Mouse (Mus musculus) gastrocnemius, postnatal 36 days (tissue): ENCODE measurements around the gene Olfr370. TPM values are rescaled to one million over a fixed set of nuclear protein-coding genes. Genes with fewer than 3 reads are reported as not detected.

Experiments
- DNase-seq, 2 experiments: peaks; one replicate each; pipeline ENCODE4 v3.0.0; 2022
- intact Hi-C: fragments of 180-260 bp; cut with DNase I; formaldehyde crosslinking; loops from one replicate; pipeline ENCODE4 v1.15.1; 2025
- total RNA-seq, 2 experiments: library from RNA; stranded (reverse); gene quantifications; 2 replicates each; pipeline ENCODE4 v1.2.3; 2021

The Olfr370 gene
- total RNA-seq, 2 experiments from 2014 or later: not detected

DNA sequence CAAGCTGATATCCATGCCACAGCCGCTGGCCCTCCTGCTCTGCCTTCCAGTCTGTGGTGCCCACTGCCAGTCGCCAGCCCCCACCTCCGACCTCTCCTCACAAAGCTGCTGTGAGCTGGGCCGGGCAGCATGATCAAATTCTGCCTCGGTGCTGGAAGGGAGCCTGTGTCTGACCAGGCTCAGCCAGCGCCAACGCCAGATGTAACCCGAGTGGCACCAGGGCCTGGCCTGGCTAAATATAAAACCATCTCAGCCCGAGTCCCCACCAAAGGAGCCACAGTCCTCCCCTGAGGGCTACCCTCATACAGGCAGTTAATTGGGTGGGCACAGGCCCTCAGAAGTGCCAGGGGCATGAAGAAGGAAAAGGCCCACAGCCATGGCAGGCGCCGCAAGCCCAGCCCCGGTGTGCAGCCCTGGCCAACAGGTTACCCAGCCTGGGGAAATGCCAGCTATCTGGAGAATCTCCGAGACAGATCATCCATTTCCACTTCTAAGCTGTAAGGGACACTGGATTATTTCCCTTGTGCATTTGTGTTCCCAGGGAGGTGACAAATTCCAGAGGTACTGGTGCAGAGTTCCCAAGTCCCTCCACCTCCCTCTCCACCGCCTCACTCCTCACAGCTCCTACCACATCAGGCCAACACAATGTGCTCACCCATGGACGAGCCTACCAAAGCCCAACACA lies 39.2 kb downstream of the Olfr370 start:
- intact Hi-C loops: no loop called here

GRCm38 (mm10) chr8:83575561-83576515 lies 40.3 kb downstream of the Olfr370 start:
- intact Hi-C loops: no loop called here
- peak in 1 of 2 experiments; percentile 72 for DNase-seq

More for the DNA sequence above, 39.2 kb downstream of the Olfr370 start:
- peak; percentile 52 to 60 for DNase-seq

GRCm38 (mm10) chr8:83576516-83576895 lies 40.9 kb downstream of the Olfr370 start:
- no peak for DNase-seq
- intact Hi-C loops: no loop called here

DNA sequence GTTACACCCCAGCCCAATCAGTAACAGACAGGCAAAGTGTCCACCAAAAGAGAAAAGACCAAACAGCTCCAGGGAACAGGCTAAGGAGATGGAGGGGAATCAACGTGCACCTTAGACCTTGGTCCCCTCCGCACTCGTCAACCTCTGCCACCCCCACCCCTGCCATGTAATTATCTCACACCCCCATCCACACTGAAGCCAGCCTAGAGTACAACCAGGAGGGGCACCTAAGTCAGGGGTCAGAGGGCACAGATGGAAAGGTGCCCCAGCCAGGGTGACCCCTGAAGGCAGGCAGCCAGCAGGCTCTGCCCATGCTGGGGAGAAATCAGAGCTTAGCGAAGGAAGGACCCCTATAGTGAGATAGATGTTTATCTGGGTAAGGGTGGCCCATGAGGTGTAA lies 41.3 kb downstream of the Olfr370 start:
- DNase-seq: no peak
- intact Hi-C loops: no loop called here

DNA sequence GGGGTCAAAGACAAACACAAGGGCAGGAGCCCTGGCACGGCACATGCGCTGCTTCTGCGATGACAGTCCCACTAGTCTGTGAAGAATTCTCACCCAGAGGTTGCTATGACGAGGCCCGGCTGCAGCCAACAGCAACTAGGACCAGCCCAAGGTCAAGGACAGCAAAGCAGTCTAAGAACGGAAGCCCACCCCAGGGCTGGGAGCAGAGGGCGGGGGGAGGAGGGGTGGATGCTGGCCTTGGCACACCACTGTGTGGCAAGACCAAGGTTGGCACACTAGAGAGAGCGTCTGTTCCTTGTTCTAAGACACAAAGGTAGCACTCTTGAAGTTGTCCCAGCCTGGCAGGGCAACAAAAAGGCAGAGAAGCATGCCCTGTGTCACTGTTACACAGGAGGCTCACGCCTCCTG lies 41.8 kb downstream of the Olfr370 start:
- intact Hi-C loops: no loop called here
- no peak for DNase-seq

GRCm38 (mm10) chr8:83578131-83579055 lies 42.8 kb downstream of the Olfr370 start:
- DNase-seq: no peak
- intact Hi-C loops: no loop called here

DNA sequence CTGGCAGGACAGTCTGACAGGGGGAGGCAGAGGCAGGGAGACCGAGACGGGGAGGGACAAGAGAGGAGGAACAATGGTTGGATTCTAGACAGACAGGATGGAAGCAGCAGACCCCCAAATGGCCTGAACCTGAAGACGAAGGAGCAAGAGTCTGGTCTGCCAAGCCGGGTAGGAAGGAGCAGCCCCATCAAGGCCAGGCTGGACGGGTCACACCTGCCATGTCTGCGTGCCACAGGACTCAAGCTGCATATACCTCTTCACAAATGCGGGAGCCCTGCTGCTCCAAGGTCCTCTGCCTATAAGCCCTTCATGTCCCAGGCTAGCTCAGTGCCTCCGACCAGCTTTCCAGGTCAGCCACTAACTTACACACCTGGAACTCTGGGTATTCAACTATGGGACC lies 44.1 kb downstream of the Olfr370 start:
- DNase-seq: no peak
- intact Hi-C loops: no loop called here

- DNase-seq: no peak
- intact Hi-C loops: no loop called here
Observed at GRCm38 (mm10) chr8:83580826-83581225, 45.2 kb downstream of the Olfr370 start.

DNA sequence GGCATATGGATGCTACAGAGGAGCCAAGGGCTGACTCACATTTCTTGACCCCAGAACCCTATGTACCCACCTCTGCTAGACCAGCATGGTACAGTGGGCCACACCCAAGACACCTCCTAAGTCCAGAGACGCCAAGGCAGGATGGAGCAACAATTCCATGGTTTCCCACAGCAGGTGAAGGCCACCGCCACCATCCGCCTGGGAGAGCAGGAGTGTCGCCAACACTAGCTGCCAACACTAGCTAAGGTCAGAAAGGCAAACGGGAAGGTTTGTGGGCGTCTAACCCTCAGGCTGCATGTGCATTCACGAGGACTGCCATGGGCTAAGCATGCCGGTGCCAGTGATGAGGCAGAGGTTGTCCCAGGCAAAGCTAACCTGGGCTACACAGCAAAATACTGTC lies 46.6 kb downstream of the Olfr370 start:
- no peak for DNase-seq
- intact Hi-C loops: no loop called here

GRCm38 (mm10) chr8:83583236-83583635 lies 47.7 kb downstream of the Olfr370 start:
- DNase-seq: no peak
- intact Hi-C loops: no loop called here

DNA sequence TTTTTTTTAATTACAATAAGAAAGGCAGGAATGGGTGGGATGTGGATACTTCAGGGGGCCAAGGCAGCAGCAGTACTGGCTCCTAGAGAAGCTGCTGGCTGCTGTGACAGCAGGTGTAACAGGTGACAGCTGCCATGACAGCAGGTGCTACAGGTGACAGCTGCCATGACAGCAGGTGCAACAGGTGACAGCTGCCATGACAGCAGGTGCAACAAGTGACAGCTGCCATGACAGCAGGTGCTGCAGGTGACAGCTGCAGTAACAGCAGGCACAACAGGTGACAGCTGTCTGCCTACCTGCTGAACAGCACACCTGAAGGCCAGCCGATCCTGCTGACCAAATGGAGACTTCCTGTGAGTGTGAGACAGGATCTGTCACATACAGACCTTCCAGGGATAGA lies 49.2 kb downstream of the Olfr370 start:
- DNase-seq: no peak
- intact Hi-C loops: no loop called here

DNA sequence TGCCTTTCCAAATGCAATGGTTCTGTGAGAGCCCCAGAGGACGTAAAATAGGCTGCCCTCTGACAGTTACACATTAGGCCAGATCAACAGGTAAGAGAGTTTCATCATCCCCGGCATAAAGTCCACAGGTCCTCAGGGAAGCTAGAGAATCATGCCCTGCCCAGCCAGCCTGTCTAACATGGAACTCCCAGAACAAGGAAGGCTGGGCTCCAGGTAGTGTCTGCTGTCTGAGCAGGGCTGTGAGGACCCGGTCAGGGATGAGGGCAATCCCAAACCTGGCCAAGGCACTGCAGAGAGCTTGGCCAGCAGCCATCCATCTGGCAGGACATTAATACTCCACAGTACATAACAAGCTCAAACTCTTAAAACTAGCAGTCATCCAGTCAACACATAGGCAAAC lies 49.8 kb downstream of the Olfr370 start:
- no peak for DNase-seq
- intact Hi-C loops: no loop called here

DNA sequence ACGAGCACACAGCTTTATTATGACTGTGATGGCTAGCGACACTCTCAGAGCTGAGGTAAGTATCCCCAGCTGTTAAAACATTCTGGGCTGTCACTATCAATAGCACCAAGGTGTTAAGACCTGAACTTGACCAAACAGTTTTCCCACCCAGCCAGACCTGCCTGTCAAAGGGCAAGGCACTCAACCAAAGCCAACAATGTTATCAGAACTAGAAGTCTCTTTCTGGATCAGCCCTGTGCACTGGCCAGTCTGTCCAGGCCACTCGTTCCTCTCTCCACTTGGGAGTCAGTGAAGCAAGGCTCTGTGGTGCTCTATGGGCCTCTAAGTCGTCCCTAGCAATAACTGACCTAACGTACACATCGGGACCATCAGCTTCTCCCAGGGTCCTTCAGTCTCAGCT lies 52.1 kb downstream of the Olfr370 start:
- DNase-seq: no peak

DNA sequence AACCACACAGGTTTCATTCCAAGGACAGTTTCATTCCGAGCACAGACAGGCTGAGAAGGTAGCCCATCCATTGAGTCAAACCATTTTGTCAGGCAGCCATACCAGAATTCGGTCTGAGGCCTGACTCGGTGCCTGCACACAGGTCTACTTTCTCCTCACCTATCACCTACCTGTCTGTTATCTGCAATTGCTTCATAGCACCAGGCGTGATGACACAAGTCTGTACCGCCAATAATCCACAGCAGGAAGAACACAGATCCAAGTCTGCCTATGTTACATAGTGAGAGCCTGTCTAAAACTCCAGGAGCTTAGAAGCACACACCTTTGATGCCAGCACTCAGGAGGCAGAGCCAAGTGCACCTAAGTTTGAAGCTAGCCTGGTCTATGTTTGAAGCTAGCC lies 53.3 kb downstream of the Olfr370 start:
- no peak for DNase-seq
- intact Hi-C loops: no loop called here

More for the DNA sequence above, 52.1 kb downstream of the Olfr370 start:
- intact Hi-C loops: no loop called here

- intact Hi-C loops: no loop called here
- DNase-seq: no peak
Observed at GRCm38 (mm10) chr8:83590488-83591023, 55.0 kb downstream of the Olfr370 start.

DNA sequence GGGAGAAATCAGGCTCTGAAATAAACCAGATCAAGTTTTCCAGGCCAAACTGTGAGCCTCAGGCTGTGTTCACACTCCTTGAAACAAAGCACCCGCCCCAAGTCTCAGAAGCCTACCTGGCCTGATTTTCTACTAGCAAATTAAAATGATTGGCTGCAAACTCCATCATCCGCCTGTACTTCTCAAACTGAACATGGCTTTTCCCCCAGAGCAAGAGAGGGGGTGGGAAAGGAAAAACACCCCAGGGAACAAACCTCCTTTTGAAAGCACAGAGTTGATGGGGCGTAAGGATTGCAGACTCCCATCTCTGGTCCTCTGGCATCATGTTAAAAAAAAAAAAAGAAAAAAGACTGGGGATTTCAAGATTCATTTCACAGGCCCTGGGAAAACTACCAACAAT lies 57.1 kb downstream of the Olfr370 start:
- intact Hi-C loops: no loop called here
- DNase-seq: no peak

- no peak for DNase-seq
- intact Hi-C loops: no loop called here
Observed at GRCm38 (mm10) chr8:83593325-83594166, 58.0 kb downstream of the Olfr370 start.

DNA sequence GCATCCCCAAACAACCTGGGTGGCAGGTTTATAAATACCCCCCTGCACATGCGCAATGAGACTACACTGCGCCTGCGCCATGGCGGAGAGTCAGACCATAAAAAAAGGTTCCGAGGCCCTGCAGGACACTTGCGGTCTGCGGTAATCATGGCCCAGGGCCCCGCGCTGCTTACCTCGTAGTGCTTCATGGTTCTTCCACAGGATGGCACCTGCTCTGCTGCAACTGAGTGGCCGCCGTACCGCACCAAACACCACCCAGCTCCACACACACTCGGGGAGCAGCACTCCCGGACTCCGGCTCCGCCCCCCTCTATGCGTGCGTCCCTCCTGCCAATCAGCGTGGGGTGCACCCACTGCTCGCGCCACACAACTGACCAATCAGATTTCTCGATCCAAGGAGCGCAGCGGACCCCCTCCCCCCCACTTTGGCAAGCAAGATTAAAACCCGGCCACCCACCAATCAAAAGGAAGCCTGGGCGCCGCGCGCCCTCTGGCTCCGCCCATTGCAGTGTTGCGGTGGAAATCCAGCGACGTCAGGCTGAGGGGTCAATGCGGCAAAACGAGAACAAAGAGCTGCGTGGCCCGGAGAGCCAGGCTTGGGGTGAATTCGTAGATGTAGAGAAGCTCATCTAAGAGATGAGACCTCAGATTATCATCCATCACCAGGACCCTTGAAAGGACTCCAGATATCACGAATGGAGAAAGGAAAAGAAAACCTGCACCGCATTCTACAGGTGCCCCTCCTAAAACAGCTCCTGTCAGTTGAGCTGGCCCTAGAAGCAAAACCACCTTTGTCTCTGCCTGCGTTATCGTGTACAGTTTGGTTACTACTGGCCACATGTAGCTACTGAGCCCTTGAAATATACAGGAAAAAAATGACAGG lies 58.8 kb downstream of the Olfr370 start:
- DNase-seq: peak; percentile 90 to 93
- intact Hi-C loops: no loop called here
